Mouse (Mus musculus): ENCODE results near the gene Psmb2. TPM values are rescaled to one million over a fixed set of nuclear protein-coding genes. Genes with fewer than 3 reads are reported as not detected.

Psmb2 gene
- polyA plus RNA-seq, 1 experiment from 2014 or later = 438 TPM

GRCm38 (mm10) chr4:126732111-126732510 lies 54.7 kb downstream of the Psmb2 start:
- no peak for ATAC-seq (ENCODE audit: insufficient number of reproducible peaks, insufficient read depth, low FRiP score, low read depth)
- H3K4me3 ChIP-seq (ENCODE audit: control insufficient read depth in 1 of 2, insufficient read depth in 1 of 2, low read depth in 1 of 2, low read length in 2 of 2) = peak overlapping the region in 1 of 2 experiments; percentile 1; a peak in 1 of 4 replicates
- H3K27ac ChIP-seq (replicated peaks in 1 of 2; ENCODE audit: control insufficient read depth in 1 of 2, insufficient read depth in 1 of 2, low read depth in 2 of 2, low read length in 2 of 2) = no peak overlapping the region
- H3K27me3 ChIP-seq (ENCODE audit: control insufficient read depth, insufficient read depth, low read length) = peaks cover 84% of the 10 kb centered on the region
- WGBS = 3% methylated on average over 18 of the region's 18 CpGs
- peaks cover 0 to 13% of the 10 kb centered on the region in 2 experiments; a peak in 2 of 4 replicates for H3K4me1 ChIP-seq (ENCODE audit: control insufficient read depth in 2 of 2, insufficient read depth in 2 of 2, low read length in 2 of 2)
- no peaks in the 10 kb centered on the region for H3K9me3 ChIP-seq (ENCODE audit: control insufficient read depth, low read length)
- H3K36me3 ChIP-seq (ENCODE audit: control insufficient read depth, insufficient read depth, low read length) = no peaks in the 10 kb centered on the region
- H3K4me2 ChIP-seq (ENCODE audit: low read length) = peak overlapping the region; percentile 31
- H3K9ac ChIP-seq (ENCODE audit: low read length) = no peak overlapping the region

GRCm38 (mm10) chr4:126732531-126733380 lies 55.3 kb downstream of the Psmb2 start:
- no peak for ATAC-seq (ENCODE audit: insufficient number of reproducible peaks, insufficient read depth, low FRiP score, low read depth)
- no peak overlapping the region for H3K9ac ChIP-seq (ENCODE audit: low read length)
- H3K36me3 ChIP-seq (ENCODE audit: control insufficient read depth, insufficient read depth, low read length) = no peaks in the 10 kb centered on the region
- no peak overlapping the region for H3K27ac ChIP-seq (replicated peaks in 1 of 2; ENCODE audit: control insufficient read depth in 1 of 2, insufficient read depth in 1 of 2, low read depth in 2 of 2, low read length in 2 of 2)
- peak overlapping the region in 1 of 2 experiments; percentile 1; a peak in 1 of 4 replicates for H3K4me3 ChIP-seq (ENCODE audit: control insufficient read depth in 1 of 2, insufficient read depth in 1 of 2, low read depth in 1 of 2, low read length in 2 of 2)
- peaks cover 90% of the 10 kb centered on the region for H3K27me3 ChIP-seq (ENCODE audit: control insufficient read depth, insufficient read depth, low read length)
- peaks cover 0 to 13% of the 10 kb centered on the region in 2 experiments; a peak in 2 of 4 replicates for H3K4me1 ChIP-seq (ENCODE audit: control insufficient read depth in 2 of 2, insufficient read depth in 2 of 2, low read length in 2 of 2)
- H3K9me3 ChIP-seq (ENCODE audit: control insufficient read depth, low read length) = no peaks in the 10 kb centered on the region
- peak overlapping the region; percentile 31 for H3K4me2 ChIP-seq (ENCODE audit: low read length)
- WGBS = 6% methylated on average over 26 of the region's 26 CpGs

DNA sequence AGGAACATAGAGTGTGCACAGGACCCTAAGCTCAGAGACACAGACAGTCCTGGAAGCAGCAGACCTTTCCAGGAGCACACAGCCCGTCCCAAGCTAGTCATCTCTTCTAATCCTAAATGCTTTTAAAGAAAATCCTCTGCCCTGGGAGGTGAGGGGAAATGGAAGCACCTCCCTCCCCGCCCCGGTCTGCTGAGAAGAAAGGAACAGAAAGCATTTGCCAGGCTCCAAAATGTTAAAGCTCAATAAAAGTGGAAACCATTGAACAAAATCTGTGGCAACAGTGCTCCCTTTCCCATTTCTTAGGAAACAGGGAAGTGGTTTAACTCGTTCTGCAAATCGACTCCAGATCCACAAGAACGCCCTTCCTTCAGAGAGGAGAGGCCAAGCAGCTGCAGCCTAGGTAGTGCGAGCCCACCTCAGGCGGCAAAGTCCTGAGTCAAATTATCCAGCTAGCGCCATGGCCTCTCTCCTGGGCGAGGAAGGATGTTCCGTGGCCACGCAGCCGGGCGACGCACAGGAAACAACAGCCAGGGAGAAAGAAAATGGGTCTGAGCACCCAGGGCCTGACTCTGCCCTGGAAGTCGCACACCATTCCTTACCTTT lies 56.7 kb downstream of the Psmb2 start:
- no peak overlapping the region; a peak in 1 of 4 replicates for H3K4me3 ChIP-seq (ENCODE audit: control insufficient read depth in 1 of 2, insufficient read depth in 1 of 2, low read depth in 1 of 2, low read length in 2 of 2)
- WGBS = 3% methylated on average over 16 of the region's 16 CpGs
- H3K9ac ChIP-seq (ENCODE audit: low read length) = no peak overlapping the region
- no peaks in the 10 kb centered on the region for H3K9me3 ChIP-seq (ENCODE audit: control insufficient read depth, low read length)
- H3K27me3 ChIP-seq (ENCODE audit: control insufficient read depth, insufficient read depth, low read length) = peaks cover 97% of the 10 kb centered on the region
- H3K4me1 ChIP-seq (ENCODE audit: control insufficient read depth in 2 of 2, insufficient read depth in 2 of 2, low read length in 2 of 2) = peaks cover 0 to 13% of the 10 kb centered on the region in 2 experiments; a peak in 2 of 4 replicates
- no peak overlapping the region for H3K27ac ChIP-seq (replicated peaks in 1 of 2; ENCODE audit: control insufficient read depth in 1 of 2, insufficient read depth in 1 of 2, low read depth in 2 of 2, low read length in 2 of 2)
- no peaks in the 10 kb centered on the region for H3K36me3 ChIP-seq (ENCODE audit: control insufficient read depth, insufficient read depth, low read length)
- H3K4me2 ChIP-seq (ENCODE audit: low read length) = no peak overlapping the region
- ATAC-seq (ENCODE audit: insufficient number of reproducible peaks, insufficient read depth, low FRiP score, low read depth) = no peak

- Histone ChIP-seq H3K4me3 (ENCODE audit: control insufficient read depth in 1 of 2, insufficient read depth in 1 of 2, low read depth in 1 of 2, low read length in 2 of 2) (peak overlapping the region; percentile 31 to 38; a peak in 3 of 4 replicates), H3K27ac (replicated peaks in 1 of 2; ENCODE audit: control insufficient read depth in 1 of 2, insufficient read depth in 1 of 2, low read depth in 2 of 2, low read length in 2 of 2) (no peak overlapping the region), H3K9me3 (ENCODE audit: control insufficient read depth, low read length) (no peaks in the 10 kb centered on the region), H3K36me3 (ENCODE audit: control insufficient read depth, insufficient read depth, low read length) (no peaks in the 10 kb centered on the region), H3K4me2 (ENCODE audit: low read length) (peak overlapping the region; percentile 55), H3K9ac (ENCODE audit: low read length) (no peak overlapping the region), H3K4me1 (ENCODE audit: control insufficient read depth in 2 of 2, insufficient read depth in 2 of 2, low read length in 2 of 2) (peaks cover 0 to 13% of the 10 kb centered on the region in 2 experiments; a peak in 2 of 4 replicates), H3K27me3 (ENCODE audit: control insufficient read depth, insufficient read depth, low read length) (peaks cover 89% of the 10 kb centered on the region)
- no peak for ATAC-seq (ENCODE audit: insufficient number of reproducible peaks, insufficient read depth, low FRiP score, low read depth)
- WGBS = 4% methylated on average over 48 of the region's 51 CpGs
Measured at GRCm38 (mm10) chr4:126734700-126735381, 57.4 kb downstream of the Psmb2 start.

DNA sequence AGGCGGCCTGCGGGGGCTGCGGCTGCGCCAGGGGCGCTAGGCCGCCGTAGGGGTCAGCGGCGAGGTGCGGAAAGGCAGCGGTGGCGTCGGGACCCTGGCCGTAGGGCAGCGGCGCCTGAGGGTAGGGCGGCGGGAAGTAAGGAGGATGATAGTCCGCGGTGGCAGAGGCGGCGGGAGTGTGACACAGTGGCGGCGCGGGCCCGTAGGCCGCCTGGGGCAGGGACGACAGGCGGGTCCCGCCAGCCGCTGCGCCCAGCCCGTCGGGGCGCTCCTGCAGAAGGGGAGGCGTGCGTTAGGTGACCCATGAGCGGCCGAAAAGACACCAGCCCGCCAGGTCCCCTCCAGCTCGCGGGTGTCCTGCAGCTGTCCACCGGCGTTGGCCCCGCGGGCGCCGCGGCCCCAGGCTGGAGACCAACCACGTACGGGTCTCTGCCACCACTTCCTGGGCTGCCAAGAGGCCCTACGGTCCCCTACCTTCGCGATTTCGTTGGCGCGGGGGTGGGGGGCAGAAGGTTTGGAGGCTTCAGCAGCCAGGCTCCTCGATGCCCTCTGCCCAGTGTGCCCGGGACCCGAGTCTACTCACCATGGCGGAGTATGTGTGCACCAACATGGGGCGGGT lies 58.1 kb downstream of the Psmb2 start:
- H3K4me2 ChIP-seq (ENCODE audit: low read length) = peak overlapping the region; percentile 55
- H3K36me3 ChIP-seq (ENCODE audit: control insufficient read depth, insufficient read depth, low read length) = no peaks in the 10 kb centered on the region
- H3K27me3 ChIP-seq (ENCODE audit: control insufficient read depth, insufficient read depth, low read length) = peaks cover 83% of the 10 kb centered on the region
- peaks cover 0 to 13% of the 10 kb centered on the region in 2 experiments; a peak in 2 of 4 replicates for H3K4me1 ChIP-seq (ENCODE audit: control insufficient read depth in 2 of 2, insufficient read depth in 2 of 2, low read length in 2 of 2)
- WGBS = 2% methylated on average over 54 of the region's 62 CpGs
- H3K9ac ChIP-seq (ENCODE audit: low read length) = no peak overlapping the region
- peak overlapping the region; percentile 31 to 38 for H3K4me3 ChIP-seq (ENCODE audit: control insufficient read depth in 1 of 2, insufficient read depth in 1 of 2, low read depth in 1 of 2, low read length in 2 of 2)
- no peak overlapping the region for H3K27ac ChIP-seq (replicated peaks in 1 of 2; ENCODE audit: control insufficient read depth in 1 of 2, insufficient read depth in 1 of 2, low read depth in 2 of 2, low read length in 2 of 2)
- no peaks in the 10 kb centered on the region for H3K9me3 ChIP-seq (ENCODE audit: control insufficient read depth, low read length)
- ATAC-seq (ENCODE audit: insufficient number of reproducible peaks, insufficient read depth, low FRiP score, low read depth) = no peak

- no peak within 1 kb of the TSS for H3K27ac ChIP-seq (replicated peaks in 1 of 2; ENCODE audit: control insufficient read depth in 1 of 2, insufficient read depth in 1 of 2, low read depth in 2 of 2, low read length in 2 of 2)
- peak; percentile 42; the same call in 1 of the 2 replicates for ATAC-seq (ENCODE audit: insufficient number of reproducible peaks, insufficient read depth, low FRiP score, low read depth)
- WGBS = under 1% methylated on average over 32 of the region's 32 CpGs
Measured at GRCm38 (mm10) chr4:126736001-126736414, 58.6 kb downstream of the Psmb2 start, which contains the start of gene Tfap2e. Gene Tfap2e (minus strand): TSS chr4:126736240.

More at GRCm38 (mm10) chr4:126736001-126736414, 58.6 kb downstream of the Psmb2 start, which contains the start of gene Tfap2e:
- H3K4me3 ChIP-seq (ENCODE audit: control insufficient read depth in 1 of 2, insufficient read depth in 1 of 2, low read depth in 1 of 2, low read length in 2 of 2) = peak within 1 kb of the TSS; percentile 31 to 38
- peak within 1 kb of the TSS; percentile 55 for H3K4me2 ChIP-seq (ENCODE audit: low read length)
- H3K36me3 ChIP-seq (ENCODE audit: control insufficient read depth, insufficient read depth, low read length) = no peaks in the 10 kb centered on the region
- H3K27me3 ChIP-seq (ENCODE audit: control insufficient read depth, insufficient read depth, low read length) = peaks cover 78% of the 10 kb centered on the region
- H3K4me1 ChIP-seq (ENCODE audit: control insufficient read depth in 2 of 2, insufficient read depth in 2 of 2, low read length in 2 of 2) = peaks cover 0 to 13% of the 10 kb centered on the region in 2 experiments; a peak in 2 of 4 replicates
- H3K9ac ChIP-seq (ENCODE audit: low read length) = no peak within 1 kb of the TSS
- no peaks in the 10 kb centered on the region for H3K9me3 ChIP-seq (ENCODE audit: control insufficient read depth, low read length)

Measured in heart, embryonic 14.5 days (tissue).